Mouse (Mus musculus): ENCODE measurements at regions not wholly inside any gene's neighbourhood (a gene's known extent, or its start where the extent isn't known, plus 50 kb on each side); places are given as distances from the start of the nearest gene placed in this dataset.

GRCm38 (mm10) chr2:78291665-78292064 is 345.5 kb upstream of the Cwc22 start:
- TF ChIP-seq POLR2A (IDR thresholded peaks at IDR 0.05; ENCODE audit: control insufficient read depth, extremely low read depth, insufficient read depth, low read length, poor library complexity) (no peak), CTCF (IDR thresholded peaks at IDR 0.05; ENCODE audit: borderline replicate concordance, control insufficient read depth, extremely low read depth, insufficient read depth, low read length, poor library complexity) (no peak)

Measured in thymus, adult 2 months (tissue).